Mouse (Mus musculus) liver, adult 2 months (tissue): Measurements from ENCODE around the gene Ccsap.

Experiments
- CTCF ChIP-seq: fragments of 200-500 bp; IDR thresholded peaks from 2 replicates; pipeline ENCODE4 v1.5.1; 2011; ENCODE audit warnings: low read depth, low read length, control low read depth
- POLR2A ChIP-seq: fragments of 200-500 bp; IDR thresholded peaks from 2 replicates; pipeline ENCODE4 v1.6.1; 2011; ENCODE audit warnings: low read length, control low read depth; ENCODE audit not compliant: insufficient read depth; ENCODE audit errors: extremely low read depth

DNA sequence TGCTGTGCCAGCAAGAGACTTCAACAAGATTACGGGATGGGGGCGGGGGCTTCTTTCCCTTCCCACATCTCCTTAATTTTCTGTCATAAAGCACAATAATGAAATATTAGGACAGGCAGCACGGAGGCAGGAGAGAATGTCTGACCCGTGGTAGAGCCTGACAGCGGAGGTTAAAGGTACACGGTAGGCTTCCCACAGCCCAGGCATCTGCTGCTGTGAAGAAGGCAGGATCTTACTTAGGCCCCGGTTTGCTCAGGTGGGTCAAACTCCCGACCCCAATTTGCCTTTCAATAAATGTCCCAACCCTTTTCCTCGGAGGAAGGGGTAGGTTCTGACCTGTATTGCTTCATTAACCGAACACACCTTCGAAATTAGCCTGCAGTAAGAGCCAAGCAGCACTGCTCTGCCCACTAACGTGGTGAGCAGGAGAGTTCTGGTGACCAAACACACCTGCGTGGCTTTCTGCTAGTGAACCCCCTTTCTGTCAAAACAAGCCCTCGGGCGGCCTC lies 54.7 kb downstream of the Ccsap start:
- TF ChIP-seq POLR2A (no peak), CTCF (no peak)
